Mouse (Mus musculus) midbrain, embryonic 12.5 days (tissue): ENCODE data around the gene Rnf187. TPM values are rescaled to one million over a fixed set of nuclear protein-coding genes. Genes with fewer than 3 reads are reported as not detected.

Source experiments
- ATAC-seq: fragments of 200-750 bp; cut with Nextera tagmentation; 2 replicates; pipeline ENCODE4 v1.8.0; 2017; ENCODE audit warnings: low read depth, moderate TSS enrichment, moderate library complexity; ENCODE audit not compliant: low FRiP score
- H3K27ac ChIP-seq: fragments of 300-500 bp; sonication (generic); replicated peaks from 2 replicates; pipeline ENCODE4 v1.5.1; 2016; ENCODE audit warnings: mild to moderate bottlenecking
- H3K27me3 ChIP-seq: fragments of 300-500 bp; sonication (generic); 2 replicates; pipeline ENCODE4 v1.6.1; 2016; ENCODE audit warnings: mild to moderate bottlenecking
- H3K36me3 ChIP-seq: fragments of 300-500 bp; sonication (generic); 2 replicates; pipeline ENCODE4 v1.6.1; 2016
- H3K4me1 ChIP-seq: fragments of 300-500 bp; sonication (generic); 2 replicates; pipeline ENCODE4 v1.6.1; 2016
- H3K4me2 ChIP-seq: fragments of 300-500 bp; sonication (generic); replicated peaks from 2 replicates; pipeline ENCODE4 v1.6.1; 2016; ENCODE audit warnings: mild to moderate bottlenecking, moderate library complexity
- H3K4me3 ChIP-seq: fragments of 300-500 bp; sonication (generic); 2 replicates; pipeline ENCODE4 v1.5.1; 2016; ENCODE audit warnings: mild to moderate bottlenecking
- H3K9ac ChIP-seq: fragments of 300-500 bp; sonication (generic); replicated peaks from 2 replicates; pipeline ENCODE4 v1.6.1; 2016; ENCODE audit warnings: mild to moderate bottlenecking, moderate library complexity
- H3K9me3 ChIP-seq: fragments of 300-500 bp; sonication (generic); 2 replicates; pipeline ENCODE4 v1.6.1; 2016; ENCODE audit warnings: mild to moderate bottlenecking
- WGBS: fragments of 180-500 bp; shearing (Covaris S2); methylation state at CpG from one replicate; pipeline ENCODE4 v1.1.7; 2016; 5-methylcytosine and 5-hydroxymethylcytosine counted together
- polyA plus RNA-seq: library from polyadenylated mRNA; unstranded; fragments of >200 nt; fragmentation: Nextera tagmentation; extraction: Ambion mirVana; gene quantifications from 2 replicates; pipeline ENCODE4 v1.2.1, GENCODE M21; 2016

The Rnf187 gene
- polyA plus RNA-seq, 1 experiment from 2014 or later, result 437 TPM

DNA sequence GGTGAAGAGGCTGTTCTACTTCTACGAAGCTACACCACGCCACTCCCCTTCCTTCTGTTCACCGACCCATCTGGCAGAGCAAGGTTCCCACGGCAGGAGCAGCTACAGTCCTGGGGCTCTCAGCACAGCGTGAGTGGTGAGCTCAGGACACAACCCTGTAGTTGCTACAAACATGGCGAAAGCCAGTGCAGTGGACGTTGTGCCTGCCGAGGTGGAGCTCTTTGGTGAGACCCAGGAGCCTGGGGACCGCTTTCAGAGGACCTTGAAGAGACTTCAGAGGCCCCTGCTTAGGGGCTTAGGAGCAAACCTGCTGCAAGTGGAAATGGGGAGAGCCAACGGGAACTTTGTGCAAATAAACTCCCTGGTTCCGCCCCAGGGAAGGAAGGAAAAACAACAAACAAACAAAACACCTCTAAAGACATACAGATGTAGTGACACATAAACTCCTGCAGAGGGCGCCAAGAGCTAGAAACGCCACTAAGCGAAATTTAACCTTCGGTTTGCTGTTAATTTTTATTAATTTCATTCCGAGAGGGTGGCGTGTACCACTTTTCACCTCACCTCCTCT lies 24.2 kb downstream of the Rnf187 start:
- ATAC-seq, result no peak
- Histone ChIP-seq H3K9me3 (no peaks in the 10 kb centered on the region), H3K4me1 (0 out of 2 replicates have a peak, but pooled peaks cover 4% of the 10 kb centered on the region), H3K36me3 (no peaks in the 10 kb centered on the region), H3K27me3 (no peaks in the 10 kb centered on the region; the same call in 1 of the 2 replicates), H3K27ac (no peak overlapping the region), H3K4me3 (peak overlapping the region; percentile 24), H3K4me2 (peak overlapping the region; percentile 51), H3K9ac (peak overlapping the region; percentile 41; the same call in 1 of the 2 replicates)
- 18% methylated on average over 17 of the region's 17 CpGs for WGBS

- Histone ChIP-seq H3K36me3 (no peaks in the 10 kb centered on the region), H3K9me3 (no peaks in the 10 kb centered on the region), H3K27me3 (no peaks in the 10 kb centered on the region; the same call in 1 of the 2 replicates), H3K4me1 (0 out of 2 replicates have a peak, but pooled peaks cover 4% of the 10 kb centered on the region), H3K4me3 (no peak overlapping the region), H3K4me2 (no peak overlapping the region), H3K27ac (no peak overlapping the region), H3K9ac (no peak overlapping the region)
- no peak for ATAC-seq
- WGBS, result 78% methylated on average over 1 of the region's 1 CpGs
These were observed 24.9 kb downstream of the Rnf187 start for GRCm38 (mm10) chr11:58913776-58914175.

DNA sequence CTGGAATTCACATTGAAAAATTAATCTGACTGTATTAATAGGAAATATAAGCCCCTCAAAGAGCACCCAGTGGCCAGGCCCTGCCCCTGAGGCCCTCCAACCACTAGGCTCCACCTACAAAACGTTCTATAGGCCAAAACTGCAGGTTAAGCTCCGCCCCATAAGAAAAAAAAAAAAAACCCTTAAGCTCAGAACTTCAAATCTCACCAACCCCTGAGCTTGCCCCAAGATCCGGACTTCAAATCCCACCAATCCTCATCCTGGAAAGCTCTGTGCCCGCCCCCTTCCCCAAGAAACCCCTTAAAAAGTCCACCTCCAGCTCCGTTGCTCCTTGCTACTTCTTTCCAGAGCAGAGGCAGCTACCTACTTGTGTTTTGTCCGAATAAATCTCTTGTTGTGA lies 33.9 kb downstream of the Rnf187 start:
- peak overlapping the region; percentile 71; the same call in 1 of the 2 replicates for H3K4me2 ChIP-seq
- WGBS, result 38% methylated on average over 6 of the region's 6 CpGs
- peaks cover 8% of the 10 kb centered on the region; the same call in 1 of the 2 replicates for H3K4me1 ChIP-seq
- H3K27me3 ChIP-seq, result no peaks in the 10 kb centered on the region
- no peak overlapping the region for H3K27ac ChIP-seq
- peaks cover 14% of the 10 kb centered on the region for H3K36me3 ChIP-seq
- ATAC-seq, result no peak
- no peaks in the 10 kb centered on the region for H3K9me3 ChIP-seq
- no peak overlapping the region for H3K4me3 ChIP-seq
- H3K9ac ChIP-seq, result no peak overlapping the region

DNA sequence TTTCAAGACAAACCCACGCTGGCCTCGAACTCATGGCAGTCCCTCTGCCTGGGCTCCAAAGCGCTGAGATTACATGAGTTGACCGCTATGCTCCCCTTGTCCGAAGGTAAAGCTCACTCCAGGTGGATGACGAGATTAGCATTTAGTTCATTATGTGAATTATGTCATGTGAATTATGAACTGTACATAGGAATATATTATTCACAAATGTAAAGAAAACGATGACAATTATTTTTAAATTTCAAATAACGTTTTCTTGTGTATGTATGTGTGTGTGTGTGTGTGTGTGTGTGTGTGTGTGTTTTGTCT lies 34.4 kb downstream of the Rnf187 start:
- WGBS, result 4% methylated on average over 8 of the region's 8 CpGs
- H3K4me3 ChIP-seq, result peak overlapping the region; percentile 77
- peaks cover 15% of the 10 kb centered on the region for H3K36me3 ChIP-seq
- H3K27ac ChIP-seq, result no peak overlapping the region
- H3K27me3 ChIP-seq, result no peaks in the 10 kb centered on the region
- ATAC-seq, result peak; percentile 42; the same call in 1 of the 2 replicates
- peak overlapping the region; percentile 71 for H3K4me2 ChIP-seq
- no peaks in the 10 kb centered on the region for H3K9me3 ChIP-seq
- H3K4me1 ChIP-seq, result peaks cover 8% of the 10 kb centered on the region; the same call in 1 of the 2 replicates
- H3K9ac ChIP-seq, result no peak overlapping the region

GRCm38 (mm10) chr11:58903511-58904409 lies 35.0 kb downstream of the Rnf187 start, which contains the start of gene Zfp39:
Gene Zfp39 (minus strand): TSS chr11:58904225.
- Histone ChIP-seq H3K27me3 (no peaks in the 10 kb centered on the region), H3K27ac (peak within 1 kb of the TSS; percentile 81), H3K9me3 (no peaks in the 10 kb centered on the region), H3K4me2 (peak within 1 kb of the TSS; percentile 71), H3K9ac (peak within 1 kb of the TSS; percentile 84), H3K4me3 (peak within 1 kb of the TSS; percentile 77), H3K4me1 (peaks cover 8% of the 10 kb centered on the region; the same call in 1 of the 2 replicates), H3K36me3 (peaks cover 18% of the 10 kb centered on the region)
- WGBS, result under 1% methylated on average over 40 of the region's 40 CpGs
- ATAC-seq, result peak; percentile 97

- H3K36me3 ChIP-seq, result peaks cover 21% of the 10 kb centered on the region
- H3K4me2 ChIP-seq, result no peak overlapping the region
- H3K9ac ChIP-seq, result no peak overlapping the region
- no peak overlapping the region for H3K4me3 ChIP-seq
- peaks cover 8% of the 10 kb centered on the region; the same call in 1 of the 2 replicates for H3K4me1 ChIP-seq
- H3K27ac ChIP-seq, result no peak overlapping the region
- no peaks in the 10 kb centered on the region for H3K27me3 ChIP-seq
- ATAC-seq, result no peak
- no peaks in the 10 kb centered on the region for H3K9me3 ChIP-seq
These were observed 37.6 kb downstream of the Rnf187 start for GRCm38 (mm10) chr11:58901080-58901479.

DNA sequence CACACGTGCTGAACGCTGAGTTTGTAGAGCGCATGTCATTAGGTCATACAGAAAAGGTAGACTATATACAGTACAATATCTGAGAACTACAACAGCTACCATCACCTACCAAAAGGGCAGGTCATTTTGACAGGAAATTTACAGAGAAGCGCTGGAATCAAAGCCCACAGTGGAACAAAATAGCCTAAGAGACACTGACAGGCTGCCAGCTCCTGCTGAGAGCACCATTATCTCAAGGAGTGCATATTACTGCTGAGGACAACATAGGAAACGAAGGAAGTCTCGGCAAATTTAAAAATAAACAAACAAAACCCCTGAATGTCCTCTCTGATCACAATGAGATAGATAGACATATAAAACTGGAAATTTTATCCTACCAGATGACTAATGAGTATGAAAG lies 41.2 kb downstream of the Rnf187 start:
- H3K4me2 ChIP-seq, result no peak overlapping the region
- no peak overlapping the region for H3K9ac ChIP-seq
- no peaks in the 10 kb centered on the region for H3K9me3 ChIP-seq
- no peaks in the 10 kb centered on the region for H3K27me3 ChIP-seq
- no peak overlapping the region for H3K27ac ChIP-seq
- no peak overlapping the region for H3K4me3 ChIP-seq
- WGBS, result 87% methylated on average over 6 of the region's 6 CpGs
- H3K4me1 ChIP-seq, result no peaks in the 10 kb centered on the region; the same call in 1 of the 2 replicates
- peaks cover 37% of the 10 kb centered on the region for H3K36me3 ChIP-seq
- no peak for ATAC-seq

DNA sequence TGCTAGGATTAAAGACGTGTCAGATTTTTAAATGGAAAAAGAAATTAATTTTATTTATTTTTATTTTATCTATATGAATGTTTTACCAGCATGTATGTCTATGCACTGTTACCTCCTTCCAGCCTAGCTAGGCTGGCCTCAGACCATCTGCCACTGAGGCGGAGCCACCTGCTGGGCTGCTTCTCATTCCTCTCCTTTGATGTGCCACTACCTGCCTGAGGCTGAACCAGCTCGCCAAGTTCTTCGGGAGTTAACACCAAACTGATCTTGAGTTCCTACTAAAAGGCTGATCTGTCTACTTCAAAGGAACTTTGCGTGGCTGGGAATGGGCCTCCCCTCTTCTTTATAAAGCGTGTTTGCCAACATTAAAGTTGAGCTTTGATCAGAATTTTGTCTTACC lies 44.3 kb downstream of the Rnf187 start:
- no peak for ATAC-seq
- H3K27me3 ChIP-seq, result no peaks in the 10 kb centered on the region
- no peak overlapping the region for H3K4me2 ChIP-seq
- no peaks in the 10 kb centered on the region; the same call in 1 of the 2 replicates for H3K4me1 ChIP-seq
- no peak overlapping the region for H3K27ac ChIP-seq
- H3K9me3 ChIP-seq, result no peaks in the 10 kb centered on the region
- H3K36me3 ChIP-seq, result peaks cover 49% of the 10 kb centered on the region
- H3K9ac ChIP-seq, result no peak overlapping the region
- WGBS, result 80% methylated on average over 6 of the region's 6 CpGs
- H3K4me3 ChIP-seq, result no peak overlapping the region

DNA sequence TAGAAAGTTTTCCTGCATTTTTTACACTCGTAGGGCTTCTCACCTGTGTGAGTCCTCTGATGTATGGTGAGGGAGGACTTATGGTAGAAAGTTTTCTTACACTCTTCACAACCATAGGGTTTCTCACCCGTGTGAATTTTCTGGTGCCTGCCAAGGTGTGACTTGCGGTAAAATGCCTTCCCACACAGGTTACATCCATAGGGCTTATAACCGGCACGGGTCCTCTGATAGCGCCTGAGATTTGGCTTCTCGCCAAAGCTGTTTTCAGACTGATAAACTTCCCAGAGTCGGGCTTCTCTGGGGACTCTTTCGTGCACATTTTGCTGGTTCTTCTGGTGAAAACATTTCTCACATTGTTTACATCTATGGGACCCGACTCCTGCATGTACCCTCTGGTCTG lies 48.2 kb downstream of the Rnf187 start:
- no peaks in the 10 kb centered on the region for H3K27me3 ChIP-seq
- no peaks in the 10 kb centered on the region for H3K9me3 ChIP-seq
- no peak overlapping the region for H3K4me3 ChIP-seq
- H3K9ac ChIP-seq, result no peak overlapping the region
- no peak overlapping the region for H3K4me2 ChIP-seq
- peaks cover 49% of the 10 kb centered on the region for H3K36me3 ChIP-seq
- no peaks in the 10 kb centered on the region for H3K4me1 ChIP-seq
- no peak for ATAC-seq
- WGBS, result 94% methylated on average over 10 of the region's 10 CpGs
- H3K27ac ChIP-seq, result no peak overlapping the region

DNA sequence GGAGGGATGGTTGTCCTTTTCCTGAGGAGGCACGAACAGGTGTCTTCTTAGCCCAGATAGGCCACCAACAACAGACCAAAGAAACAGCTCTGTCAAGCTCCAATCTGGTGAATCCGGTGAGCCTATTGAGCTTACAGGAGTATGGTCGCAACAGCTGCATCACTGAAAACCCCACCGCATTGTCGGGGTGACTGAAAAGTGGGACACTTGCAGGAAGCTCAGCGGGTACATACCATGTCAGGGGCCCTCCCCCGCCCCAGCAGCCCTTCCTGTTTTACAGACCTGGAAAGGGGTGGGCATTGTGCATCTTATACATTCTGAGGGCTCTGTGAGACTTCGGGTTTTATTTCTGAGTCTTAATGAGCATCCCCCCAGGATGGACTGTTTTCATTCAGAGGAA lies 55.0 kb downstream of the Rnf187 start:
- H3K9ac ChIP-seq, result no peak overlapping the region
- ATAC-seq, result no peak
- no peak overlapping the region for H3K4me2 ChIP-seq
- no peaks in the 10 kb centered on the region for H3K9me3 ChIP-seq
- no peak overlapping the region for H3K4me3 ChIP-seq
- no peaks in the 10 kb centered on the region for H3K27me3 ChIP-seq
- no peaks in the 10 kb centered on the region for H3K4me1 ChIP-seq
- 90% methylated on average over 8 of the region's 8 CpGs for WGBS
- H3K36me3 ChIP-seq, result peaks cover 47% of the 10 kb centered on the region
- no peak overlapping the region for H3K27ac ChIP-seq
